Mouse (Mus musculus): Measurements from ENCODE around the gene Tmem102. TPM values are rescaled to one million over a fixed set of nuclear protein-coding genes. Genes with fewer than 3 reads are reported as not detected.

Gene Tmem102
- polyA plus RNA-seq, 1 experiment from 2014 or later, result 0.86 TPM

DNA sequence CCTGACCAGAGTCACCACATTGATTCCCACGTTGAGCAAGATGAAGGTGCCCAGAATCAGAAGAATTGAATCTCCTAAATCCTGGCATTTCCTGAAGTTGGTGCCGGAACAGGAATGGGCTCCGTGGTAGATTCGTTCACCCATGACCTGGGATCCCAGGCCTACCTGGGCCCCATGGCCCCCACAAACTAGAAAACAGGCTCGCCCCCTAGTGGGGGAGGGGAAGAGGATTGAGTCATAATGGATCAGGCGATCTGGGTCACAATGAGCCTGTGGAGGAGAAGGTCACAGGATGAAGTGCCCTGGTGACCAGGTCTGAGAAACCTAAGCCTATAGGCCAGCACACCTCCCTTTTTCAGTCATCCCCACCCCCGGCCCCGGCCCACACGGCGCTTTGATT, 9.7 kb upstream of the Tmem102 start, which contains the start of gene Gm39566:
Gene Gm39566, minus strand, starts transcription at position 144 of the 400 bp plus-strand sequence.
- no peak within 1 kb of the TSS for H3K9ac ChIP-seq
- ATAC-seq (replicated peaks), result no peak
- 66% methylated on average over 10 of the region's 10 CpGs for WGBS
- no peaks in the 10 kb centered on the region for H3K4me1 ChIP-seq
- H3K4me3 ChIP-seq, result no peak within 1 kb of the TSS
- H3K4me2 ChIP-seq, result no peak within 1 kb of the TSS
- H3K36me3 ChIP-seq (replicated peaks), result no peaks in the 10 kb centered on the region
- no peaks in the 10 kb centered on the region for H3K9me3 ChIP-seq
- H3K27ac ChIP-seq, result no peak within 1 kb of the TSS
- no peaks in the 10 kb centered on the region for H3K27me3 ChIP-seq (replicated peaks)

DNA sequence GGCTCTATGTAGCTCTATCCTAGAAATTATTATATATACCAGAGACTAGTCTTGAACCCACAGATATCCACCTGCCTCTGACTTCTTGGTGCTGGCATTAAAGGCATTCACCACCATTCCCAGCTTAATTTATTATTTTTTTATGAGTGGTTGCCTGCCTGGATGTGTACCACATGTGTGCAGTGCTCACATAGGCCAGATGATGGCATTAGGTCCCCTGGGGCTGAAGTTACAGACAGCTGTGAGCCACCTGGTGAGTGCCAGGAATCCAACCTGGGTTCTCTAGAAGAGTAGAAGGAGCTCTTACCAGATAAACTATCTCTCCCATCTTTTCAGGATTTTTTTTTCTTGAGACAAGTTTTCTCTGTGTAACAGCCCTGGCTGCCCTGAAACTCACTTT, 4.9 kb upstream of the Tmem102 start:
- Histone ChIP-seq H3K27ac (no peak overlapping the region), H3K9ac (no peak overlapping the region), H3K4me2 (no peak overlapping the region), H3K27me3 (replicated peaks) (peaks cover 14% of the 10 kb centered on the region), H3K4me3 (no peak overlapping the region), H3K9me3 (no peaks in the 10 kb centered on the region), H3K4me1 (0 out of 2 replicates have a peak, but pooled peaks cover under 1% of the 10 kb centered on the region), H3K36me3 (replicated peaks) (no peaks in the 10 kb centered on the region)
- no peak for ATAC-seq (replicated peaks)

DNA sequence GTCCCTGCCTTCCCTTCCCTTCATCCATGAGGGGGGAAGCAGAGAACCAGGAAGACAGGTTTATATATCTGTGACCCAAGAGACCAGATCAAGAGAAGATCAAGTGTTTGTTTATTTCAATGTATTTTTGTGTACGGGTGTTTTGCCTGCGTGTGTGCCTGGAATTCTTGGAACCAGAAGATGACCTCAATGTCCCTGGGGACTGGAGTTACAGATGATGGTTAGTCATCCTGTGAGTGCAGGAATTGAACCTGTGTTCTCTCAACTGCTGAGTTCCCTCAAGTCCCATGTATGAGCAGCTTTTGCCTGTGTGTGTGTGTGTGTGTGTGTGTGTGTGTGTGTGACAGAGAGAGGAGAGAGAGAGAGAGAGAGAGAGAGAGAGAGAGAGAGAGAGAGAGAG, 2.2 kb upstream of the Tmem102 start:
- Histone ChIP-seq H3K4me1 (peaks cover 27% of the 10 kb centered on the region), H3K27me3 (replicated peaks) (peaks cover 23% of the 10 kb centered on the region), H3K27ac (no peak overlapping the region), H3K4me2 (no peak overlapping the region), H3K4me3 (no peak overlapping the region), H3K36me3 (replicated peaks) (no peaks in the 10 kb centered on the region), H3K9me3 (no peaks in the 10 kb centered on the region), H3K9ac (no peak overlapping the region)
- ATAC-seq (replicated peaks), result no peak
- 84% methylated on average over 2 of the region's 2 CpGs for WGBS

DNA sequence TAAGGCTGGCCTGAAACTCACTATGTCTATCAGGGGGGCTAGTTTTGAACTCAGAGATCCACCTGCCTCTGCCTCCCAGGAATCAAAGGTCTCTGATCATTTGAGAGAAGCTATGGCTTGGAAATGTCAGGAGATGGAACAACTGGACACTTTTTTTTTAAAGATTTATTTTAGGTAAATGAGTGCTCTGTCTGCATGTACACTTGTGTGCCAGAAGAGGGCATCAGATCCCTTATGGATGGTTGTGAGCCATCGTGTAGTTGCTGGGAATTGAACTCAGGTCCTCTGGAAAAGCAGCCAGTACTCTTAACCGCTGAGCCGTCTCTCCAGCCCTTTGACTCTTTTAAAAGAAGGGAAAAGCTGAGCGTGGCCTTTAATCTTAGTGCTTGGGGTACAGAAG, 954 bp upstream of the Tmem102 start:
- Histone ChIP-seq H3K4me3 (no peak overlapping the region), H3K36me3 (replicated peaks) (no peaks in the 10 kb centered on the region), H3K27ac (no peak overlapping the region), H3K4me2 (no peak overlapping the region), H3K9ac (no peak overlapping the region), H3K9me3 (no peaks in the 10 kb centered on the region), H3K4me1 (peaks cover 40% of the 10 kb centered on the region), H3K27me3 (replicated peaks) (peaks cover 23% of the 10 kb centered on the region)
- 83% methylated on average over 4 of the region's 4 CpGs for WGBS
- ATAC-seq (replicated peaks), result no peak

DNA sequence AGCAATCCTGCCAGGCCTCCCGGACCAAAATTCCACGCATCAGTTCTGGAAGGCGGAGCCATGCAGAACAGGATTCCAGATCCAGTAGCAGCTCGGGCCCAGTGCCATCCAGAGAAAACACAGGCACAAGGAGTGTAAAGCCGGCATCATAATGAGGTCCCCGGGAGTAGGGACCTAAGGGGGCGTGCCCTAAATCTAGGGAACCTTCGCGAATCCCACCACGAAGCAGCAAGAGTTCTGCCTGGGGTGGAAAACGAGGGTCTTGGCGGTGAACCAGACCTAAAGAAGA, 828 bp downstream of the Tmem102 start:
- 8% methylated on average over 12 of the region's 12 CpGs for WGBS
- ATAC-seq (replicated peaks), result no peak
- H3K27me3 ChIP-seq (replicated peaks), result peaks cover 23% of the 10 kb centered on the region
- no peak overlapping the region for H3K27ac ChIP-seq
- H3K9ac ChIP-seq, result no peak overlapping the region
- peak overlapping the region; percentile 86 for H3K4me2 ChIP-seq
- peak overlapping the region; percentile 74; the same call in 1 of the 2 replicates for H3K4me3 ChIP-seq
- H3K36me3 ChIP-seq (replicated peaks), result no peaks in the 10 kb centered on the region
- peaks cover 53% of the 10 kb centered on the region for H3K4me1 ChIP-seq
- H3K9me3 ChIP-seq, result no peaks in the 10 kb centered on the region

DNA sequence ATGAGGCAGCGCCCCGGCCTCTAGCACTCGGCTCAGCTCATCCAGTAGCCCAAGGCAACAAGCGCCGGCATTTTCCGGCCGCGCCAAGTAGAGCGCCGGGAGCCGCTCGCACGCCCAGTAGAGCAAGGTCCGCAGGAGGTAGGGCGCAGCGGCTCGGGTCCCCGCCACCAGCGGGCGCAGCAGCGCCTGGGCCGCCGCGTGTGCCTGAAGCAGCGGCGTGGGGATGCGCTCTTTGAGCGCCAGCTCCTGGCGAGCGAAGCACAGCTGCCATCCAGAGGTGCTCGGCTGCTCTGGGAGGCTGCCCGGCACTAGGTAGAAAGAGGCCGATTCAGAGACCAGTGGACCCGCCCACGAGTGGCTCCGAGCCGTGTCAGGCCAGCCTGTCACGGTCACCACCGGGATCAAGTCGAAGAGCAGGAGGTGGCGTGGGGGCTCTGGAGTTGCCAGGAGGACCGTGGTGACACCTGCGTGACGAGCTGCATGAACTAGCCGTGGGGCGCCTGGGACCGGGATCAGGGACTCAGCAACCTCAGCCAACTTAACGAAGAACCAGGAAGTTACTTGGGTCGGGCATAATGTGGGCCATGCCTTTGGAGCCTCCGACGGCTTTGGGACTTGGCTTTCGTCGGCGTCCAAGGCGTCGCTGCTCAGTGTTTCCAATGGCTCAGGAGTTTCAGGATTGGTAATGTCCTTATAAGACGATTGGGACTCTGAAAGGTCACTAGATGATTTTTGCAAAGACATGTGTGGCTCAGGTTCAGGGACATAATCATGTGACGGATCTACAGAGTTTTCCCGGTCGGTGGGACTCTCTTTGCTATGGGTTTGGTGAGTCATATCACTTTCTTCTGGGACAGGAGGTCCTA, 1.4 kb downstream of the Tmem102 start:
- Histone ChIP-seq H3K4me3 (peak overlapping the region; percentile 74), H3K36me3 (replicated peaks) (no peaks in the 10 kb centered on the region), H3K9me3 (no peaks in the 10 kb centered on the region), H3K27ac (peak overlapping the region; percentile 76), H3K9ac (peak overlapping the region; percentile 66), H3K4me1 (peaks cover 59% of the 10 kb centered on the region), H3K27me3 (replicated peaks) (peaks cover 23% of the 10 kb centered on the region), H3K4me2 (peak overlapping the region; percentile 86)
- peak; percentile 32 for ATAC-seq (replicated peaks)
- WGBS, result 2% methylated on average over 60 of the region's 60 CpGs

DNA sequence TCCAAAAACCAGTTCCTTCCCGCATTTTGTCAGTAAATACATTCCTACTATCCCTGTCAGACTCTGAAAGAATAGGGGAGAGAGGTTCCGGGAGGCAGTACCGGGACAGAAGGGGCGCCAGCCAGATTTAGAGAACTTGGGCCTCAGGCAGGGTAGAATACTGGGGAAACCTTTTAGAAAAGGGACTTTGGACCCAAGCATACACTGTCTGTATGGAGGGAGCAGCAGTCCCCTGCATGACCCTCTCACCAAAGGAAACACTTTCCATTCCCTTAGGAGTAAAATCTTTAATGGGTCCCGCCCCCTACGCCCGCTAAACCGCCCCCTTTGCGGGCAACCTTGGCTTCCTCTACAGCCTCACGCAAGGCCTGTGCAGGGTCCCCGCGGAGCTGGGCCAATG, 2.1 kb downstream of the Tmem102 start:
- peaks cover 59% of the 10 kb centered on the region for H3K4me1 ChIP-seq
- no peak; the same call in 1 of the 2 replicates for ATAC-seq (replicated peaks)
- under 1% methylated on average over 12 of the region's 12 CpGs for WGBS
- no peaks in the 10 kb centered on the region for H3K9me3 ChIP-seq
- H3K4me3 ChIP-seq, result peak overlapping the region; percentile 74
- H3K27ac ChIP-seq, result peak overlapping the region; percentile 76
- H3K36me3 ChIP-seq (replicated peaks), result no peaks in the 10 kb centered on the region
- H3K4me2 ChIP-seq, result peak overlapping the region; percentile 86
- peaks cover 23% of the 10 kb centered on the region for H3K27me3 ChIP-seq (replicated peaks)
- peak overlapping the region; percentile 66 for H3K9ac ChIP-seq

DNA sequence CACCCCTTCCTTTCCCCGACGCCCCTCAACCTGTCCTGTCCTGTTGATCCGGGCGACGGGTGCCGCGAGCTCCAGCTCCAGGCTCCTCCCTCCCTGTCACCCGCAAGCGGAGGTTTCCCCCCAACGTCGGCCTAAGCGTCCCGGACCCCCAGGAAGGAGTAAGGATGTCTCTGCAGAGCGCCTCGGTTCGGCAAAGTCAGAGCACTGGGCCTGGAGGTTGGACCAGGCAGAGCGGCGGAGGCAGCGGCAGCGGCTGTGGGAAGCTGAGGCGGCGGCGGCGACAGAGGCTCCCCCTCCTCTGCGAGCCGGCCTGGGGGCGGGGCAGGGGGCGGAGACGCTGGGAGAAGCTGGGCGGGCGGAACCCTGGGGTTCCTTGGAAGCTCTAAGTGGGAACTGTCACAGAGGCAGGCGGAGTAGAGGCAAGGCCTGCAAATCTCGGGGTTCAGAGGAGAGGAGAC, 2.7 kb downstream of the Tmem102 start:
- Histone ChIP-seq H3K4me3 (peak overlapping the region; percentile 74), H3K4me2 (peak overlapping the region; percentile 86), H3K9ac (peak overlapping the region; percentile 66), H3K9me3 (no peaks in the 10 kb centered on the region), H3K36me3 (replicated peaks) (no peaks in the 10 kb centered on the region), H3K27ac (peak overlapping the region; percentile 76), H3K4me1 (peaks cover 59% of the 10 kb centered on the region), H3K27me3 (replicated peaks) (peaks cover 23% of the 10 kb centered on the region)
- 0% methylated on average over 28 of the region's 33 CpGs for WGBS
- ATAC-seq (replicated peaks), result peak; percentile 16; the same call in 1 of the 2 replicates

DNA sequence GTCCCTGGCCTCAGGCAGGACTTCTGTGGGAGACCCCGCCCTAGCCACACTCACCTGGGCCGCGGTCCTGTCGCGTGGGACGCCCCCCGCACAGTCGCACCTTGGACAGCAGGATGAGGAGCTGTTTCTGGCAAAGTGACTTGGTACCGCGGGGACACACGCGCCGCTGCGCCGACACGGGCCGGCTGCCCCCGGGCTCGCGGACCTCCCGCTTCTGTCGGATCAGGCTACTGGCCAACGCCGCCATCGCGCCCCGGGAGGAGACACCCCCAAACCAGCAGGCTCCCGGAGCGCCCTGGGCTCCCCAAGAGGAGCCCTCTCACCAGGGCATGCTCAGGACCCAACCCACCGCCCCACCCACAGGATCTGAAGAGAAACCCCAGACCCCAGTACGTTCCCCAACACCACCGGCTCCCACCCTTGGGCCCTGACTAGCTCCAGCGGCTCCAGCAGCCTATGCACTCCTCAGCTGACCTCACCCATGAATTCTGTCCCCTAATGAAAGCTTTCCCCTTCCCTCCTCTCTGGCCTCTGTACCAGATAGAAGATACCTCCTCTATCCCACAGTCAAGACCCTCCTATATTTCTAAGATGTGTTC, 3.9 kb downstream of the Tmem102 start, which contains the start of gene Fgf11:
Gene Fgf11, minus strand, starts transcription at position 479 of the 599 bp plus-strand sequence.
- H3K9ac ChIP-seq, result peak within 1 kb of the TSS; percentile 66
- no peaks in the 10 kb centered on the region for H3K36me3 ChIP-seq (replicated peaks)
- peak within 1 kb of the TSS; percentile 74 for H3K4me3 ChIP-seq
- peaks cover 59% of the 10 kb centered on the region for H3K4me1 ChIP-seq
- H3K27ac ChIP-seq, result peak within 1 kb of the TSS; percentile 98
- no peaks in the 10 kb centered on the region for H3K9me3 ChIP-seq
- 0 out of 2 replicates have a peak, but pooled peaks have one; percentile 1 for ATAC-seq (replicated peaks)
- peak within 1 kb of the TSS; percentile 86 for H3K4me2 ChIP-seq
- WGBS, result under 1% methylated on average over 32 of the region's 33 CpGs
- H3K27me3 ChIP-seq (replicated peaks), result peaks cover 19% of the 10 kb centered on the region

DNA sequence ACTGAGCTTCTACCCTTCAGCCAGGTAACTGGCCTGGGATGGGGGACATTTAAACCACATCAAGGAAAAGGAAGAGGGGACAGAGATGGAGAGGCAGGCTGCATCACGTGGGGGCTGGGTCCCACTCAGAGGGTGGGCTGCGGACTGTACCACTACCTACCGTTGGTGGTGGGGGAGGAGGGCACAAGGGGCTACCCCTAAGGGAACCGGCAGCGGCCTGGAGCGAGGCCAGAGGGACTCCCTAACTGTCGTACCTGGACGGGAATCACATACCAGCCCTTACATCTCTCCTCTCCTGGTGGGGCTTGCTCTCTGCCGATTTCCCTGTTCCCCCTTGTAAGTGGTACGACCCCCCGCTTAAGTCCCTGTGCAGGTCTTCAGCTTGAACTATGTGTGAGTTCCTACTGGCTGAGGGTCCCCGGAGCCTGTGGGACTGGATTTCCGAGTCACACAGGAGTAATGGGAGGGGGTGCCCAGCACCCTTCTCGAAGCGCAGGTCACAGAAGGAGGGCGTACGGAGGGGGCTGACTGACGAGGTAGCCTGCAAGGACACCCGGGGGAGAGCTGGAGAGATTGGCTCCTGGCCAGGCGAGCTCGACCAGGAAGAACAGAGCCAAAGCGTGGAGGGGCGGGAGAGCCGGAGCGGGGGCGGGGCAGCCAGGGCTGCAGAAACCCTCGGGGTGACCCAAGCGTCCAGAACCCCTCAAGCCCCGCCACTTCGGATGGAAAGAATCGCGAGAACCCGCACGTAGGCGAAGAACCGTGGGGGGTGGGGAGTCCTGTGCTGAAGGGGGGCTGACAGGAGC, 4.8 kb downstream of the Tmem102 start:
- H3K9ac ChIP-seq, result peak overlapping the region; percentile 66
- H3K36me3 ChIP-seq (replicated peaks), result no peaks in the 10 kb centered on the region
- peak overlapping the region; percentile 74 for H3K4me3 ChIP-seq
- WGBS, result under 1% methylated on average over 36 of the region's 36 CpGs
- peaks cover 19% of the 10 kb centered on the region for H3K27me3 ChIP-seq (replicated peaks)
- H3K27ac ChIP-seq, result peak overlapping the region; percentile 98
- peak overlapping the region; percentile 86 for H3K4me2 ChIP-seq
- H3K9me3 ChIP-seq, result no peaks in the 10 kb centered on the region
- ATAC-seq (replicated peaks), result peak; percentile 78
- H3K4me1 ChIP-seq, result peaks cover 64% of the 10 kb centered on the region

DNA sequence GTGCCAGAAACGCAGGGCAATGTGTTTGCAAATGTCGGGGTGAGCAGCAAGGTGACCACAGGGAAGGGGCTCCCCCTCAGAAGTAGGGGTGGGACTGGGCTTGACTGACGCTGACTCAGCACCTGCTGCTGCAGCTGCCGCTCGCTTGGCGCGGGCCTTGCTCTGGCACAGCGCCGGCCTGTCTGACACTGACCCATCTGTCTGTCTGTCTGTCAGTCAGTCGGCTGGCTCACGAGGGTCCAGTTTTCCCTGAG, 5.4 kb downstream of the Tmem102 start:
- Histone ChIP-seq H3K9ac (peak overlapping the region; percentile 66), H3K4me2 (peak overlapping the region; percentile 86), H3K36me3 (replicated peaks) (no peaks in the 10 kb centered on the region), H3K4me1 (peaks cover 64% of the 10 kb centered on the region), H3K9me3 (no peaks in the 10 kb centered on the region), H3K27ac (peak overlapping the region; percentile 98), H3K27me3 (replicated peaks) (peaks cover 17% of the 10 kb centered on the region), H3K4me3 (peak overlapping the region; percentile 74)
- ATAC-seq (replicated peaks), result peak; percentile 27
- WGBS, result 0% methylated on average over 11 of the region's 11 CpGs

Data from midbrain, embryonic 15.5 days (tissue).